Mouse (Mus musculus) neural tube, embryonic 12.5 days (tissue): ENCODE measurements around the gene Actr3b. TPM values are rescaled to one million over a fixed set of nuclear protein-coding genes. Genes with fewer than 3 reads are reported as not detected.

ENCODE experiments used
- ATAC-seq: fragments of 200-750 bp; cut with Nextera tagmentation; 2 replicates; pipeline ENCODE4 v1.8.0; 2017; ENCODE audit warnings: low read depth, mild to moderate bottlenecking, moderate TSS enrichment, moderate library complexity; ENCODE audit not compliant: low FRiP score
- H3K27ac ChIP-seq: fragments of 300-500 bp; sonication (generic); 2 replicates; pipeline ENCODE4 v1.5.1; 2016
- H3K27me3 ChIP-seq: fragments of 300-500 bp; sonication (generic); replicated peaks from 2 replicates; pipeline ENCODE4 v1.6.1; 2016; ENCODE audit warnings: mild to moderate bottlenecking
- H3K36me3 ChIP-seq: fragments of 300-500 bp; sonication (generic); 2 replicates; pipeline ENCODE4 v1.6.1; 2016; ENCODE audit warnings: mild to moderate bottlenecking
- H3K4me1 ChIP-seq: fragments of 300-500 bp; sonication (generic); 2 replicates; pipeline ENCODE4 v1.6.1; 2016
- H3K4me2 ChIP-seq: fragments of 300-500 bp; sonication (generic); replicated peaks from 2 replicates; pipeline ENCODE4 v1.6.1; 2016; ENCODE audit warnings: mild to moderate bottlenecking
- H3K4me3 ChIP-seq: fragments of 300-500 bp; sonication (generic); 2 replicates; pipeline ENCODE4 v1.5.1; 2016
- H3K9ac ChIP-seq: fragments of 300-500 bp; sonication (generic); 2 replicates; pipeline ENCODE4 v1.6.1; 2016; ENCODE audit warnings: mild to moderate bottlenecking
- H3K9me3 ChIP-seq: fragments of 300-500 bp; sonication (generic); 2 replicates; pipeline ENCODE4 v1.6.1; 2016; ENCODE audit warnings: mild to moderate bottlenecking
- WGBS: fragments of 180-500 bp; shearing (Covaris S2); methylation state at CpG from one replicate; pipeline ENCODE4 v1.1.7; 2016; 5-methylcytosine and 5-hydroxymethylcytosine counted together
- polyA plus RNA-seq: library from polyadenylated mRNA; unstranded; fragments of >200 nt; fragmentation: Nextera tagmentation; extraction: Ambion mirVana; gene quantifications from 2 replicates; pipeline ENCODE4 v1.2.1, GENCODE M21; 2016

The Actr3b gene
- polyA plus RNA-seq, 1 experiment from 2014 or later: 13.4 TPM

DNA sequence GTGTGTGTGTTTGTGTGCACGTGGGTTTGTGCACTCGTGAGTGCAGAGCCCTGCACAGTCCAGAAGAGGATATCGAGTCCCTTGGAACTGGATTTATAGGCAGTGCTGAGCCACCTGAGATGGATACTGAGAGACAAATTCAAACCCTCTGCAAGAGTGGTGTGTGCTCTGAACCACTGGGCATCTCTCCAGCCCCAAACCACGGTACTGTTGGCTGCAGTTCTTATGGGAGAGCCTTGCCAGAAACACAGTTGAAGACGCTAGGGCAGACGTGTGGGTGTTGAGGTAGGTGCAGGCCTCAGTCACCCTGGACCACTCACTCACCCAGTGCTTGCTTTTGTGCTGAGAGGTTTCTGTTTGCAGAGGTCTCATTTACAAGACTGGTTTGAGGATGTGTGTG, 41.1 kb downstream of the Actr3b start:
- WGBS: 77% methylated on average over 6 of the region's 6 CpGs
- Histone ChIP-seq H3K4me3 (no peak overlapping the region), H3K9ac (no peak overlapping the region), H3K9me3 (no peaks in the 10 kb centered on the region), H3K27me3 (no peaks in the 10 kb centered on the region), H3K4me1 (no peaks in the 10 kb centered on the region), H3K36me3 (no peaks in the 10 kb centered on the region), H3K27ac (no peak overlapping the region), H3K4me2 (no peak overlapping the region)
- no peak for ATAC-seq

DNA sequence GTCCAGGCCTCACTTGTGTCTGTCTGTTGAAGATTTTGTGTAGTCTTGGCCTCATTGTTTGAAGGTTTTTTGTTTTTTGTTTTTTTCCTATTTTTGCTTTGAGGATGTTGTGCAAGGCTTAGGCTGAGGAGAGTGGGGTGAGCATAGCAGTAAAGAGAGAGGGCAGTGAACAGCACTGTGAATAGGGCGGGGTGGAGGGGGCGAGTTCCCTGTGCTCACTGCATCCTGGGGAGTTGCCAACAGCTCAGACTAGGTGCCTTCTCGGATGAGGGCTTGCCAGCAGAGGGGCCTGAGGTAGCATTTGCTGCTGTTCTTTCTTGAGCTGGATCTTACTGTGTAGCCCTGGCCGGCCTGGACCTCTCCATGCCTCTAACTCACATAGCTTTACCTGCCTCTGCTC, 41.9 kb downstream of the Actr3b start:
- ATAC-seq: no peak

DNA sequence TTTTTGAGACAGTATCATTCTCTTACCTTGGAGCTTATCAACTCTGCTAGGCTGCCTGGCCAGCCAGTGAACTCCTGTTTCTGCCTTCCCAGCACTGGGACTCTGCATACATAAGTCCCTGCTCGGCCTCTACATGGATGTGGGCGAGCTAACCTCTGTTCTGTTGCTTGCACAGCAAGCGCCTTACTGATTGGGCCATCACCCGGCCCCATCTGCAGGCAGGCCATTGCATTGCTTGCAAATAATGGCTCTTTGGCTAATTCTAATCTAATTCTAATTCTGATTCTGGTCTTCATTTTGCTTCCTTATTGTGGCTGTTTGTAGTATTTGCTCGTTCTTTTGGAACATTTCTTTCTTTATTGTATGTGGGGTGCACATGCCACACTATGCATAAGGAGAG, 44.8 kb downstream of the Actr3b start:
- H3K36me3 ChIP-seq: no peaks in the 10 kb centered on the region
- H3K4me3 ChIP-seq: no peak overlapping the region
- H3K9me3 ChIP-seq: no peaks in the 10 kb centered on the region
- H3K4me2 ChIP-seq: no peak overlapping the region
- 86% methylated on average over 5 of the region's 5 CpGs for WGBS
- ATAC-seq: no peak
- H3K27me3 ChIP-seq: no peaks in the 10 kb centered on the region
- no peak overlapping the region for H3K9ac ChIP-seq
- no peak overlapping the region for H3K27ac ChIP-seq
- no peaks in the 10 kb centered on the region for H3K4me1 ChIP-seq

More for the DNA sequence above, 41.9 kb downstream of the Actr3b start:
- WGBS: 72% methylated on average over 4 of the region's 4 CpGs
- Histone ChIP-seq H3K27me3 (no peaks in the 10 kb centered on the region), H3K4me2 (no peak overlapping the region), H3K4me1 (no peaks in the 10 kb centered on the region), H3K9me3 (no peaks in the 10 kb centered on the region), H3K36me3 (no peaks in the 10 kb centered on the region), H3K27ac (no peak overlapping the region), H3K4me3 (no peak overlapping the region), H3K9ac (no peak overlapping the region)

DNA sequence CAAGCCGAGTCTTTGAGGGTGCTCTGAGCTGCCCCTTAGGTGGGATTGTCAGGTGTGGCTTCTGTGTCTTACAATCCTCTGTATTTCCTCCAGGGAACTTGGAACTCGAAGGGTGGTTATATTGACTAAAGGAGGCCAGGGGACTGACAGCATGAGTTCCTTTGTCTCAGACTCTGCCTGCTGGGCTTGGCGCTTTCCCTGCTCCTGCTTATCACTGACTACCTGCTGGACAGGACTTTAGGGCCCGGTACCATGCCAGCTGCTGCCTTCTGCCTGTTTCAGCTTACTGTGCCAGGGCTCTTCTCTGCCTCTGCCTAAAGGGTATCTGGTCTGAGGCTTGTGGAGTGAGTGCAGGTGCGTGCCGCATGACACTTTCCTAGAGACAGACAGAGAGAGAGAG, 53.1 kb downstream of the Actr3b start:
- ATAC-seq: no peak
- Histone ChIP-seq H3K4me2 (no peak overlapping the region), H3K36me3 (no peaks in the 10 kb centered on the region), H3K27me3 (no peaks in the 10 kb centered on the region), H3K9ac (no peak overlapping the region), H3K4me1 (no peaks in the 10 kb centered on the region), H3K4me3 (no peak overlapping the region), H3K27ac (no peak overlapping the region), H3K9me3 (no peaks in the 10 kb centered on the region)
- 59% methylated on average over 6 of the region's 6 CpGs for WGBS

DNA sequence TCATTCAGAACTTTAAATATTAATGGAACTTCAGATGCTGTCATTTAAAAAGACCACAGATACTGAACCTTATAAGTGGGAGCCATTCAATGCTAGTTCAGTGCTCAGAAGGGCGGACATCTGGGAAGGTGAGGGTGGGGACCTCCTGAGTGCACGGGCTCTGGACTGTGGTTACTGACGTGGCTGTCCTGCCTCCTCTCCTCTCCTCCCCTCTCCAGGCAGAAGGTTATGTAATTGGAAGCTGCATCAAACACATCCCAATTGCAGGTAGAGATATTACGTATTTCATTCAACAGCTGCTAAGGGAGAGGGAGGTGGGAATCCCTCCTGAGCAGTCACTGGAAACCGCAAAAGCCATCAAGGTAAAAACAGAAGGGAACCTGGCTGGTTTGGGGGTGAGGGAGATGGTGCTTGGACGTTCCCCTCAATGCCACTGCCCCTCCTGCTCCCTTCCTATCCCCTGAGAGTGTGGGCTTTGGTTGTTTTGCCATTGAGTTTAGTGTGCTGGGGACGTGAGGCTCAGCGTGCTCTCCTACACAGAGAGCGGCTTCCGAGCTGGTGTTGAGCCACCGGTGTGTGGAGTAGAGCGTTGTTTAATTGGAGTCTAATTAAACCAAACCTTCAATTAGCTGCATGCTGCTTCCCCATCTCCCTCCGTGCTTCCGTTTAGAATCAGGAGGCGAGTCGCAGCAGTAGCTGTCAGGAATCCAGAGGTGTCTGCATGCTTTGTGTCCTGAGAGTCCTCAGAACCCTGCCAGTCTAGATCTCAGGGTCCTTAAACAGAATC, 69.7 kb downstream of the Actr3b start:
- Histone ChIP-seq H3K36me3 (no peaks in the 10 kb centered on the region), H3K9me3 (no peaks in the 10 kb centered on the region), H3K4me1 (no peaks in the 10 kb centered on the region), H3K27me3 (no peaks in the 10 kb centered on the region), H3K27ac (no peak overlapping the region), H3K4me2 (no peak overlapping the region), H3K9ac (no peak overlapping the region), H3K4me3 (no peak overlapping the region)
- WGBS: 83% methylated on average over 16 of the region's 16 CpGs
- no peak for ATAC-seq

DNA sequence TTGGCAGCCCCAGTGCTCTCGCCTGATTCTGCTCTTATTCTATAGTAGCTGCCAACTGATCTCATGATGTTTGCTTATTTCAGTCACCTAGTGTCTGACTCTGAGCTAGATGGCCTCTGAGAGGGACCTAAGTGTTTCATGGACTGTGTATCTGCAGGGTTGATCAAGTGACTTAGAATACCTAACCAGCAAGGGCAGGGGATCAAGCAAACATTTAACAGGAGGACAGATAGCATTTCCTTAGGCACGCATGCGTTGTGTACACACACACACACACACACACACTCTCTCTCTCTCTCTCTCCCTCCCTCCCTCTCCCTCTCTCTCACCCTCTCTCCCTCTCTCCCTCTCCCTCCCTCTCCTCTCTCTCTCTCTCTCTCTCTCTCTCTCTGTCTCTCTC, 71.0 kb downstream of the Actr3b start:
- H3K4me1 ChIP-seq: no peaks in the 10 kb centered on the region
- no peaks in the 10 kb centered on the region for H3K9me3 ChIP-seq
- H3K27me3 ChIP-seq: no peaks in the 10 kb centered on the region
- H3K4me3 ChIP-seq: no peak overlapping the region
- H3K36me3 ChIP-seq: no peaks in the 10 kb centered on the region
- H3K27ac ChIP-seq: no peak overlapping the region
- WGBS: 89% methylated on average over 3 of the region's 3 CpGs
- no peak overlapping the region for H3K4me2 ChIP-seq
- H3K9ac ChIP-seq: no peak overlapping the region
- ATAC-seq: no peak

DNA sequence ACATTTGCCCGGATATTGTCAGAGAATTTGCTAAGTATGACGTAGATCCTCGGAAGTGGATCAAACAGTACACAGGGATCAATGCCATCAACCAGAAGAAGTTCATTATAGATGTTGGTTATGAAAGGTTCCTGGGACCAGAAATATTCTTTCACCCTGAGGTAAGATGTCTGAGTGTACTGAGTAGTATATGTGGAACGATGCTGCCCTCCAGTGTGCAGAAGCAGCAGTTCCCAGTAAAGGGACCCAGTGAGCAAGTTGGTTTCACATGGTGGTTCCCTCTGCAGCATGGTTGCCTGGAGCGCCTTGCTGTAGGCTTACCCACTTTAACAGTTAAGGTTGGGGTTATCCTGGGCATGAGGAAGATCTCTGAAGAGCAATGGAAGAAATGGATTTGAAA, 71.8 kb downstream of the Actr3b start:
- H3K9ac ChIP-seq: no peak overlapping the region
- H3K27ac ChIP-seq: no peak overlapping the region
- H3K27me3 ChIP-seq: no peaks in the 10 kb centered on the region
- no peaks in the 10 kb centered on the region for H3K36me3 ChIP-seq
- 80% methylated on average over 5 of the region's 5 CpGs for WGBS
- H3K4me2 ChIP-seq: no peak overlapping the region
- 0 out of 2 replicates have a peak, but pooled peaks have one; percentile 41 for ATAC-seq
- no peaks in the 10 kb centered on the region for H3K9me3 ChIP-seq
- no peaks in the 10 kb centered on the region for H3K4me1 ChIP-seq
- no peak overlapping the region for H3K4me3 ChIP-seq

DNA sequence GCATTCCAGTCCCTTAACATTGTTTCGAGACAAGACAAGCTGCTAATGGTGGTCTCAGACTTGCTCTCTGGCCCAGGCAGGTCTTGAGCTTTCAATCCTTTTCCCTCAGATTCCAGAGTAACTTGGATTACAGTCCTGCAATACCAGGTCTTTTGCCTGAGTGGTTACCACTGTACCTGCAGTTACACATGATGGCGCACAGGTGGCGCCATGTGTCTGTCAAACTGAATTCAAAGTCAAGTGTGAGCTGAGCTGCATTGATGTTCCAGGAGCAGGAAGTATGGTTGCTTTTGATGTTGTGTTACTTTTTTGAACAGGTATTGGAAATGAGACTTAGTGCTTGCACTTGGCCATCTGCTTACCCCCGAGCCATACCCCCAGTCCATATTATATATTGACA, 79.6 kb downstream of the Actr3b start:
- ATAC-seq: no peak
- no peaks in the 10 kb centered on the region for H3K27me3 ChIP-seq
- H3K36me3 ChIP-seq: no peaks in the 10 kb centered on the region
- no peak overlapping the region for H3K9ac ChIP-seq
- H3K4me3 ChIP-seq: no peak overlapping the region
- no peaks in the 10 kb centered on the region for H3K4me1 ChIP-seq
- H3K9me3 ChIP-seq: no peaks in the 10 kb centered on the region
- H3K27ac ChIP-seq: no peak overlapping the region
- no peak overlapping the region for H3K4me2 ChIP-seq
- 36% methylated on average over 4 of the region's 4 CpGs for WGBS

DNA sequence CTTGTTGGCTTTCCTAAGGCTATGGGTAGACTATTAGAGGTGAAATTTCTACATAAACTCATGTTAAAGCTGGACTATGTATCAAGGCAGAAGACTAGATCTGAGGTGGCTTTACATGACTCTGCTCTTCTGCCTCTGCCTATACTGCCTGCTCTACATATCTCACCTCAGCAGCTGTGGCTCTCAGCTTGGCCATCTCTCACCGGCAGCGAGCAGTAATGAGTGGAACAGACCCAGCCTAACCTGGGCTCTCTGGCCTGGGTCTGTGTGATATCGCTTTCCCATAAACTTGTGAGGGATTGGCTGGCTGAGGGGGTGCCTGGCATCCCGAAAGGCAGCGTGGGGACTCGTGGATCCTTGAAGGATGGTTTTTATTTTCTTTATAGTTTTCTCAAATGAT, 86.8 kb downstream of the Actr3b start:
- no peaks in the 10 kb centered on the region for H3K36me3 ChIP-seq
- H3K9ac ChIP-seq: no peak overlapping the region
- H3K4me3 ChIP-seq: no peak overlapping the region
- H3K27me3 ChIP-seq: no peaks in the 10 kb centered on the region
- no peaks in the 10 kb centered on the region for H3K4me1 ChIP-seq
- no peak overlapping the region for H3K27ac ChIP-seq
- 88% methylated on average over 6 of the region's 6 CpGs for WGBS
- no peaks in the 10 kb centered on the region for H3K9me3 ChIP-seq
- no peak for ATAC-seq
- no peak overlapping the region for H3K4me2 ChIP-seq

DNA sequence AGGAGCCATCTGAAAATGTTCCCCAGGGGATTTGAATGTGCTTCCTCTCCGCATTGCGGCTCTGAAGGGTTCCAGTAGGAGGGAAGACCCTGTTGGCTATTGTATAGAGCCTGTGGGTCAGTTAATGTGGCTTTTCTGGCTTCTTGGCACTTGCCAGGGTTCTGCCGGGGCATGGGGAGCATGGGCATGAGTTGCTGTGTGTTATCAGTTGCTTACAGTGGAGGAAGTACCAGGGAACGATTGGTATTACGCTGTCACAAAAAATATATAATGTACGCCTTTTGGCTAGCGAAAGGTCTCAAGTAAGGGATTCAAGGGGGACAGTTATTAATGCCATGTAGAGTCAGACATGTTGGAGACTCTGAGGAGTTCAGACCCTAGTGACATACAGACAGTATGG, 87.4 kb downstream of the Actr3b start:
- H3K4me1 ChIP-seq: no peaks in the 10 kb centered on the region
- WGBS: 86% methylated on average over 7 of the region's 7 CpGs
- H3K27me3 ChIP-seq: no peaks in the 10 kb centered on the region
- no peak for ATAC-seq
- no peak overlapping the region for H3K9ac ChIP-seq
- no peak overlapping the region for H3K27ac ChIP-seq
- no peak overlapping the region for H3K4me2 ChIP-seq
- no peaks in the 10 kb centered on the region for H3K9me3 ChIP-seq
- no peaks in the 10 kb centered on the region for H3K36me3 ChIP-seq
- no peak overlapping the region for H3K4me3 ChIP-seq

DNA sequence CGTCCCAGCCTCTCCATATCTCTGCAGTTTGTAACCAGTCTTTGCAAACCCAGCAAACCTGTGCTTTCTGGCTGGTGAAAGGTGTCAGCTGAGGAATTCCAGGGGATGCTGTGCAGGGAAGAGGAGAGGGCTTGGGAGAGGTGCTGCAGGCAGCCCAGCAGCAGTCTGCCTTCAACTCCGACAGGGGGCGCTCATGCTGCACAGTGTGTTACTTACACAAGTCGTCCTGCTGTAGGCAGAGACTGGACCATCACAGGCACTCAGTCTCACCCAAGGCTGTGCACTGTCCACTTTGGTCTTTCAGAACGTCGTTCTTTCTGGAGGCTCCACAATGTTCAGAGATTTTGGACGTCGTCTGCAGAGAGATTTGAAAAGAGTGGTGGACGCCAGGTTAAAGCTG, 88.3 kb downstream of the Actr3b start:
- Histone ChIP-seq H3K27ac (no peak overlapping the region), H3K4me2 (no peak overlapping the region), H3K4me1 (no peaks in the 10 kb centered on the region), H3K9me3 (no peaks in the 10 kb centered on the region), H3K4me3 (no peak overlapping the region), H3K36me3 (no peaks in the 10 kb centered on the region), H3K27me3 (no peaks in the 10 kb centered on the region), H3K9ac (no peak overlapping the region)
- 48% methylated on average over 9 of the region's 9 CpGs for WGBS
- no peak; the same call in 1 of the 2 replicates for ATAC-seq

DNA sequence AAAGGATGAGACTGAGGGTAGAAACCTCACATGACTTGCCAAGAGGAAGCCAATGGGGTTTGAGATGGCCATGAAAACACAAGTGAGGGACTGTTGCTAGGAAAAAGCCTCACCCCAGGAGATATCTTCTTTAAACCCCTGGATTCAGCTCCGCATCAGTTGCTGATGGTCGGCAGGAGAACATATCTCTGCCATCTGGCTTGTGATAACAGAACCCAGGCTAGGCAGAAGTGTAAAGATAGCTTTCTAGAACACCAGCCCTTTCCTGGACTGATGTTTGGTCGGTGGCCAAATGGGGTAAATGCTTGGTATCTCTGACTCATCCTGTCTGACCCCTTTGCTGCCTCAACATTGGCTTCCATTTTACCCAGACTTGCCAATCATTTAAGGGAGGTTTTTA, 106.4 kb downstream of the Actr3b start:
- Histone ChIP-seq H3K9me3 (no peaks in the 10 kb centered on the region), H3K27me3 (no peaks in the 10 kb centered on the region), H3K27ac (no peak overlapping the region), H3K9ac (no peak overlapping the region), H3K4me1 (no peaks in the 10 kb centered on the region), H3K36me3 (no peaks in the 10 kb centered on the region), H3K4me2 (no peak overlapping the region), H3K4me3 (no peak overlapping the region)
- 90% methylated on average over 3 of the region's 3 CpGs for WGBS
- ATAC-seq: no peak

DNA sequence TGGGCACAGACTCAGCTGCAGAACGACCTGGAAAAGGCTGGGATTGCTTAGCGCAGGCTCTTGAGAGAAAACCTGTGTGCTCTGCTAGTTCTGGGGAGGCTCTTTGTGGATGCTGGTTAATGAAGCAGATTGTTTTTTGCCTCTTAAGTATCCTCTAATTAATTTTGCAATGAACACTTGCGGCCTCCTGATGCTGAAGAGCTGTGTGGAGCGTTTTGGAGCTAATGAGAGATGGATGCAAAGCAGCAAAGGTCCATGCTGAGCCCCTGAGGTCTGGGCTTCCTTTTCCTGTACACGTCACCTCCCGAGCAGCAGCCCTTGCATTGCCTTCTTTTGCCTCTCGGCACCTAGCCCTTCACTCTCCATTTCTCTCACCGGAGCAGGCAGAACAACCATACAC, 110.1 kb downstream of the Actr3b start:
- Histone ChIP-seq H3K36me3 (no peaks in the 10 kb centered on the region), H3K4me2 (no peak overlapping the region), H3K4me1 (no peaks in the 10 kb centered on the region), H3K27me3 (no peaks in the 10 kb centered on the region), H3K9ac (no peak overlapping the region), H3K27ac (no peak overlapping the region), H3K4me3 (no peak overlapping the region), H3K9me3 (no peaks in the 10 kb centered on the region)
- ATAC-seq: no peak
- 80% methylated on average over 8 of the region's 8 CpGs for WGBS
